Mouse (Mus musculus): ENCODE measurements around the gene Slc25a25.

DNA sequence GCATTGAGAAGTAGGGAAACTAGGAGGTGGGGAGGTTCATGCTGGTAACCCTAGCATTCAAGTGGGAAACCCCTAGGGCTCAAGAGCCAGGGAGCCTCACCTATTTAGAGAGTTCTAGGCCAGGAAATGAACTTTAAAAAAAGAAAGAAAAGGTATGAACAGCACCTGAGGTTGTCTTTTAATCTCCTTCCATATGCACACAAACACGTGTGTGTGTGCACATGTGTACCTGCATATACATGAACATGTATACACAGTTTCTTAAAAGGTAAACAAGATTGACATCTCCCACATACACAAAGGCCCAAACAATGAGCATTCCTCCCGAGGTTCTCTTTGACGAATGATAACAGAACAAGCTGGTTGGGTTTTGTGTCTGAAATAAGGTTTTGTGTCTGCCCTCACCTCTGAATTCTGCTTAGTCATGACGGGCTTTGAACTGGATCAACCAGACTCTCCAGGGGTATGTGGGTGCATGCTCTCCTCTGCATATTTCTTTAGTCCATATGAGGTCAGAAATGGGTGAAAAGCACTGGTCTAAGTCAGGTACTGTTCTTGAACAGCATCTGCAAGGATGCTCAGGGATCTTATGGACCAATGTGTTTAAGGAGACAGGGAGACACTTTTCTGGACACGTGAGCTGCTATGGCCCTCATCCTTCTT is 2.5 kb upstream of the Slc25a25 start:
- TF ChIP-seq POLR2A (IDR thresholded peaks at IDR 0.05; ENCODE audit: insufficient read depth, low read length) (no peak), EP300 (IDR thresholded peaks at IDR 0.05; ENCODE audit: insufficient read depth, low read depth, low read length) (no peak)
